Mouse (Mus musculus): ENCODE data around the gene Cyp39a1. TPM values are rescaled to one million over a fixed set of nuclear protein-coding genes. Genes with fewer than 3 reads are reported as not detected.

Cyp39a1 gene
- polyA plus RNA-seq, 1 experiment from 2014 or later, result 19.6 TPM

DNA sequence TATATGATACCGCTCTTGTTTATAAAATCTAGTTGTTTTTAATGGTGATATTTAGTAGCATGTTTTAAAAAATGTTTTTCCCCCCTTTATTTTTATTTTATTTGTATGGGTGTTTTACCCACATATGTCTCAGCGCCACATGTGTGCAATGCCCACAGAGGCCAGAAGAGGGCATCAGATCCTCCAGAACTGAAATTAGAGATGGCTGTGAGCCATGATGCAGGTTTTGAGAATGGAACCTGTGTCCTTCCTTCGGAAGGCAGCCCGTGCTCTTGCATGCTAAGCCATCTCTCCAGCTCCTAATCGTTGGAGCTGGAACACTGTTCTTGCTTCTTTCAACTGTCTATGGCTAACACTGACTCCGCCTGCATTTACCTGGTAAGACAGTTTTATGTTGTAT, 33.8 kb downstream of the Cyp39a1 start:
- H3K27ac ChIP-seq (replicated peaks; ENCODE audit: low read depth, low read length), result no peak overlapping the region
- peak; percentile 23 for DNase-seq (ENCODE audit: low spot score)
- no peak overlapping the region for H3K9ac ChIP-seq (ENCODE audit: low read depth, low read length)
- H3K4me2 ChIP-seq (ENCODE audit: low read depth, low read length), result no peak overlapping the region
- ATAC-seq (ENCODE audit: low read depth), result no peak
- H3K4me1 ChIP-seq (ENCODE audit: control insufficient read depth, insufficient read depth, low read length), result no peaks in the 10 kb centered on the region
- H3K9me3 ChIP-seq (ENCODE audit: control insufficient read depth, low read length), result no peaks in the 10 kb centered on the region
- WGBS, result 71% methylated on average over 6 of the region's 6 CpGs
- H3K4me3 ChIP-seq (ENCODE audit: low read depth, low read length), result no peak overlapping the region
- H3K36me3 ChIP-seq (ENCODE audit: control insufficient read depth, insufficient read depth, low read length), result peaks cover 3% of the 10 kb centered on the region; the same call in 1 of the 2 replicates
- H3K27me3 ChIP-seq (replicated peaks; ENCODE audit: control insufficient read depth, insufficient read depth, low read length), result no peaks in the 10 kb centered on the region

DNA sequence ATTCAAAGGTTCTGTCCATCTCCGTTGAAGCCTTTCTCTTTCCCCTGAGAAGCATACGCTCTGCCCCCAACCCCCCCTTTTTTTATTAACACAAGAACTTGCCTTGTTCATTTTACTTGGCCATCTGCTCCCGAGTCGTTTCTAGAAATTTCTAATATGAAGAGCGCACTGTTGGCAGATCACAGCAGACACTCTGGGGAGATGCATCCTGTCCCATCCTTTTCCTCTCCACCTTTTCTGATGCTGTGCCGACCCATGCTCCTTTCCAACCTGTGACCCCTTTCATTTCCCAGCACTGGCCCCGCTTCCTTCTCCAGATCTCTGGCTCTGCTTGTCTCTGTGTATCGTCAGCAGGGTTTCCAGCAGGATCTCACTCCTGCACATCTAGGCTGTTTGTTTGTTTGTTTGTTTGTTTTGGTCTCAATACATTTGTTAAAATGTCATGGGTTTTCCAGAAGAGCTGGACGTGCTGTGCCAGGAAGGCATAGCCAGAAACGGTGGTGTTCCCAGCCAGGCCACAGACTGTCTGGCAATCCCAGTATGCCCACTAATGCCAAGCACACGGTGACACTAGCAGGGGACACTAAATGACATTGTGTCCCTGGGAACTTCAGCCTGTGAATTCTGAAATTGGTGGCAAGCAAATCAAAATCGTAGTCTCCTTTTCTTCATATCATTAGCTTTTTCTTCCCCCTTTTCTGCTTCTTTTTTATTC, 37.1 kb downstream of the Cyp39a1 start:
- ATAC-seq (ENCODE audit: low read depth), result no peak
- H3K9ac ChIP-seq (ENCODE audit: low read depth, low read length), result no peak overlapping the region
- no peaks in the 10 kb centered on the region for H3K9me3 ChIP-seq (ENCODE audit: control insufficient read depth, low read length)
- H3K4me3 ChIP-seq (ENCODE audit: low read depth, low read length), result no peak overlapping the region
- H3K4me1 ChIP-seq (ENCODE audit: control insufficient read depth, insufficient read depth, low read length), result no peaks in the 10 kb centered on the region
- H3K27me3 ChIP-seq (replicated peaks; ENCODE audit: control insufficient read depth, insufficient read depth, low read length), result no peaks in the 10 kb centered on the region
- no peak for DNase-seq (ENCODE audit: low spot score)
- peaks cover 3% of the 10 kb centered on the region; the same call in 1 of the 2 replicates for H3K36me3 ChIP-seq (ENCODE audit: control insufficient read depth, insufficient read depth, low read length)
- WGBS, result 83% methylated on average over 12 of the region's 12 CpGs
- no peak overlapping the region for H3K27ac ChIP-seq (replicated peaks; ENCODE audit: low read depth, low read length)
- H3K4me2 ChIP-seq (ENCODE audit: low read depth, low read length), result no peak overlapping the region

DNA sequence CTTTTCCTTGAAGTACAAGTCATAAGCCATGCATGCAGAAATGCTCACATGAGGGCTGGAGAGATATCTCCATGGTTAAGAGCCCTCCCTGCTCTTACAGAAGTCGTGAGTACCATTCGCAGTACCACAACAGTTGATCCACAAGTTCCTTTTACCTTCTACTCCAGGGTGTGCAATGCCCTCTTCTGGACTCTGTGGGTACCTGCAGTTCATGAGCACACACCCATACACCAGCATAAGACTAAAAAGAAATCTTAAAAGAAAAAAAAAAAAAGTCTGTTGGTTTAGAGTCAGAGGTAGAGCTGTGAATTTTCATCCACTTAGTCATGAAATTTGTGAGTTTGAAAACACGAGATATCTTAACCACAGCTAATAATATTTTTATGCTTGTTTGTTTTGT, 39.5 kb downstream of the Cyp39a1 start:
- Histone ChIP-seq H3K9me3 (ENCODE audit: control insufficient read depth, low read length) (no peaks in the 10 kb centered on the region), H3K4me1 (ENCODE audit: control insufficient read depth, insufficient read depth, low read length) (no peaks in the 10 kb centered on the region), H3K27ac (replicated peaks; ENCODE audit: low read depth, low read length) (no peak overlapping the region), H3K27me3 (replicated peaks; ENCODE audit: control insufficient read depth, insufficient read depth, low read length) (no peaks in the 10 kb centered on the region), H3K4me2 (ENCODE audit: low read depth, low read length) (no peak overlapping the region), H3K9ac (ENCODE audit: low read depth, low read length) (no peak overlapping the region), H3K4me3 (ENCODE audit: low read depth, low read length) (no peak overlapping the region), H3K36me3 (ENCODE audit: control insufficient read depth, insufficient read depth, low read length) (peaks cover 3% of the 10 kb centered on the region; the same call in 1 of the 2 replicates)
- DNase-seq (ENCODE audit: low spot score) (no peak), ATAC-seq (ENCODE audit: low read depth) (no peak)
- WGBS, result 89% methylated on average over 3 of the region's 3 CpGs

DNA sequence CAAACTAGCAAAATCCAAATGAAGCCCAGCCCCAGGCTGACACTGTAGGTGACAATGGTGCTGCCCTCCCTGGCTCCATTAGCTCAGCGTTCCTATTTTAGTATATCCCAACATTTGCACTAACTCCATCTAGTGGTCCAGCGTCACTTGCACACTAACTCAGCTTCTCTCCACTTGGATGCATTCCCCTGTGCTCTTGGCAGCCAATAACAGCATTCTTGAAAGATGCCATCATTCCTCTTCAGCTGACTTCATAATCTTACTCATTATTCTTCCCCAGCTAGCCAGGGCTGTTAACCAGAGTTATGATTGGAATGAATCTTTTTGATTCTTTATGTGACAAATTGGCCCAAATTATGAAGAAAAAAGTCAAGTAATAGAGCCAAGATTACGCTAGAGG, 40.0 kb downstream of the Cyp39a1 start:
- WGBS, result 78% methylated on average over 3 of the region's 3 CpGs
- Histone ChIP-seq H3K4me3 (ENCODE audit: low read depth, low read length) (no peak overlapping the region), H3K9me3 (ENCODE audit: control insufficient read depth, low read length) (no peaks in the 10 kb centered on the region), H3K4me2 (ENCODE audit: low read depth, low read length) (no peak overlapping the region), H3K27me3 (replicated peaks; ENCODE audit: control insufficient read depth, insufficient read depth, low read length) (no peaks in the 10 kb centered on the region), H3K9ac (ENCODE audit: low read depth, low read length) (no peak overlapping the region), H3K4me1 (ENCODE audit: control insufficient read depth, insufficient read depth, low read length) (no peaks in the 10 kb centered on the region), H3K36me3 (ENCODE audit: control insufficient read depth, insufficient read depth, low read length) (peaks cover 2% of the 10 kb centered on the region; the same call in 1 of the 2 replicates), H3K27ac (replicated peaks; ENCODE audit: low read depth, low read length) (no peak overlapping the region)
- DNase-seq (ENCODE audit: low spot score) (peak; percentile 74), ATAC-seq (ENCODE audit: low read depth) (peak; percentile 60; the same call in 1 of the 2 replicates)

DNA sequence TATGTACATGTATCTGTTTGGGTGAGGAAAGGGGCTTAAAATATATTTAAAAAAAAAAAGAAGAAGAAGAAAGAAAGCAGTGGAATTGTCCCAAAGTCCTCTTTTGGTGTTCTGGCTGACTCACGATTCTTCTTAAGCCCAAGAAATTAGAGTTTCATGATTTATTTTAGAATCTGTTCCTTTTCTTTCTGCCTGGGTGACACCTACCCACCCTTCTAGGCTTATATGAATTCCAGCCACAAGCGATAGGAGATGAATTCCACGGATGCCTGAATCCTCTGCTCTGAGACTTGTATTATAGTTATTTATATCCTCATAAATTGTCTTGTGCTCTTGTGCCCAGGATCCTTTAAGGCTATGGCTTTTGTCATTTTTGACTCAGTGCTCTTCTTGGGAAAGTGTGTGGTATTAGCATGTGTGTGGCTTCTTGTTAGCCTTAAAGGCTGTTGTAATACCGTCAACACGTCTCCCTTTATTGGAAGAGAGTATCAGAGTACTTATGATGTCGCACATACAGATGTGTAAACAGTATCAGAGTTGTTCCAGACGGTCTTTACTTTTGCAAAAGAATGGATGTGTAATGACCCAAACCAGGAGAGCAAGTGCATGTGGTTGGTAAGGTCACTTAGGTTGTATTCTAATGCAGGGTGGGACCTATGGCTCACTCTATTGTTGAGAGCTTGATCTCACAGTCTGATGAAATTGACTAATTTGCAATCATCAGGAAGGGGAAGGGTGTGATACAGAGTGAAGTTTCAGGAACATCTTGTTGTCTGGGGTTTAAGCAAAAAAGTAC, 44.5 kb downstream of the Cyp39a1 start:
- 81% methylated on average over 7 of the region's 7 CpGs for WGBS
- no peak for ATAC-seq (ENCODE audit: low read depth)

DNA sequence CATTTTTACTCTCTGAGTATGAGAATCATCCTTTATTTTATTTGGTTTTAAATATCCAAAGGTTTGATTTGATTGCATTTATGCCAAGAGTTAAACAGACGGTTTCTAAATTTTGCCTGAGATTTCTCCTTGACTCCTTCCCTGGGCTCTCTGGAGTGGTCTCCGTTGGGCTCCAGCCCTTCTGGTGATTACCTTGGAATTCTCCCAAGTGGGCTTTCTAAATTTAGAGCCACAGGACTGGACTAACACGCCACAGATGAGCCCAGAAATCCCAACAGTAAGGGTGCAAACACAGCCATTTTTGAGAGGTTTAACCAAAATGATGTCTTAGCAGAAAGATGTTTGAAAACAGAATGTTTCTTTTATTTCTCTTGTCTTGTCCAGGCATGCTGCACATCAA, 47.0 kb downstream of the Cyp39a1 start:
- ATAC-seq (ENCODE audit: low read depth) (no peak), DNase-seq (ENCODE audit: low spot score) (peak; percentile 59)
- Histone ChIP-seq H3K4me1 (ENCODE audit: control insufficient read depth, insufficient read depth, low read length) (peaks cover 9% of the 10 kb centered on the region), H3K27ac (replicated peaks; ENCODE audit: low read depth, low read length) (peak overlapping the region; percentile 56; the same call in 1 of the 2 replicates), H3K9me3 (ENCODE audit: control insufficient read depth, low read length) (no peaks in the 10 kb centered on the region), H3K27me3 (replicated peaks; ENCODE audit: control insufficient read depth, insufficient read depth, low read length) (no peaks in the 10 kb centered on the region), H3K4me3 (ENCODE audit: low read depth, low read length) (no peak overlapping the region), H3K4me2 (ENCODE audit: low read depth, low read length) (no peak overlapping the region), H3K36me3 (ENCODE audit: control insufficient read depth, insufficient read depth, low read length) (no peaks in the 10 kb centered on the region), H3K9ac (ENCODE audit: low read depth, low read length) (no peak overlapping the region)
- 45% methylated on average over 3 of the region's 3 CpGs for WGBS

More for the DNA sequence above, 44.5 kb downstream of the Cyp39a1 start:
- Histone ChIP-seq H3K4me1 (ENCODE audit: control insufficient read depth, insufficient read depth, low read length) (peaks cover 3% of the 10 kb centered on the region), H3K9ac (ENCODE audit: low read depth, low read length) (no peak overlapping the region), H3K9me3 (ENCODE audit: control insufficient read depth, low read length) (no peaks in the 10 kb centered on the region), H3K4me2 (ENCODE audit: low read depth, low read length) (no peak overlapping the region), H3K27ac (replicated peaks; ENCODE audit: low read depth, low read length) (no peak overlapping the region), H3K27me3 (replicated peaks; ENCODE audit: control insufficient read depth, insufficient read depth, low read length) (no peaks in the 10 kb centered on the region), H3K4me3 (ENCODE audit: low read depth, low read length) (no peak overlapping the region), H3K36me3 (ENCODE audit: control insufficient read depth, insufficient read depth, low read length) (no peaks in the 10 kb centered on the region)
- DNase-seq (ENCODE audit: low spot score), result no peak

DNA sequence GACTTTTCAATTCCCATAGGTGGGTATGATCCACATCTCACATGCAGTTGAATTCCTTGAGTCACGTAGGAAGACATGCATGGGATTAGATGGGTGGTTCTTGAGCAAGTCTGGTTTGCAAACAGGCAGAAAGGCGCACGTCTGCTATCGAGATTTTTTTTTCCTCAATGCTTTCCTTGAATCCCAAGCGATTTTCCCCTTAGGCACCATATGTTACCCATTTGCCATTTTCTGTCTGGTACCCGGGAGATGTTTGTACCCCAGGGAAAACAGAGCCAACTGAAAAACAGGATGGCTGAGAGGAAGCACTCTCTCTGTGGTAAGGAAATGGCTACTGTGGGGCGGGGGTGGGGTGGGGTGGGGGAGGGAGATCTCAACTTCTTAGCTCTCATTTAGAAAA, 49.4 kb downstream of the Cyp39a1 start:
- H3K36me3 ChIP-seq (ENCODE audit: control insufficient read depth, insufficient read depth, low read length), result no peaks in the 10 kb centered on the region
- H3K4me2 ChIP-seq (ENCODE audit: low read depth, low read length), result no peak overlapping the region
- H3K9me3 ChIP-seq (ENCODE audit: control insufficient read depth, low read length), result no peaks in the 10 kb centered on the region
- no peak overlapping the region for H3K9ac ChIP-seq (ENCODE audit: low read depth, low read length)
- ATAC-seq (ENCODE audit: low read depth) (no peak), DNase-seq (ENCODE audit: low spot score) (peak; percentile 41)
- 30% methylated on average over 7 of the region's 7 CpGs for WGBS
- no peak overlapping the region for H3K27ac ChIP-seq (replicated peaks; ENCODE audit: low read depth, low read length)
- H3K27me3 ChIP-seq (replicated peaks; ENCODE audit: control insufficient read depth, insufficient read depth, low read length), result no peaks in the 10 kb centered on the region
- H3K4me3 ChIP-seq (ENCODE audit: low read depth, low read length), result no peak overlapping the region
- peaks cover 9% of the 10 kb centered on the region for H3K4me1 ChIP-seq (ENCODE audit: control insufficient read depth, insufficient read depth, low read length)

DNA sequence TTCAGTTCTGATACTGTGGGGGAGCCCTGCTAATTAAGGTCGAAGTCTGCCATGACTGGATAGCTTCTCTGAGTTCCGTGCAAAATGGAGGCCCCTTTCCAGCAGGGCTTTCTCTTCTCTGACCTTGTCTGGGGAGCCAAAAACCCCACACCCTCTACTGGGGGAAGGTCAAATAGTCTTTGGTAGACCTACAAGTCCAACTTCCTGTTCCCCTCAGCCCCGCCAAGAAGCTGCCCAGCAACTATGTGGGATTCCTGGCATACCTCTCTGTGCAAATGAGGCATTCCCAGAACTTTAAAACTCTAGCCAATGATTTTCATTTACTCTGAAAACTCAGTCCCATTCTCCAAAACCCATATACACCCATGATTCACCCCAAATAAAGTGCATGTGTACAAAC, 52.2 kb downstream of the Cyp39a1 start:
- Histone ChIP-seq H3K9me3 (ENCODE audit: control insufficient read depth, low read length) (no peaks in the 10 kb centered on the region), H3K36me3 (ENCODE audit: control insufficient read depth, insufficient read depth, low read length) (no peaks in the 10 kb centered on the region), H3K27ac (replicated peaks; ENCODE audit: low read depth, low read length) (no peak overlapping the region), H3K27me3 (replicated peaks; ENCODE audit: control insufficient read depth, insufficient read depth, low read length) (no peaks in the 10 kb centered on the region), H3K4me1 (ENCODE audit: control insufficient read depth, insufficient read depth, low read length) (peaks cover 9% of the 10 kb centered on the region), H3K9ac (ENCODE audit: low read depth, low read length) (no peak overlapping the region), H3K4me2 (ENCODE audit: low read depth, low read length) (no peak overlapping the region), H3K4me3 (ENCODE audit: low read depth, low read length) (no peak overlapping the region)
- ATAC-seq (ENCODE audit: low read depth) (no peak), DNase-seq (ENCODE audit: low spot score) (no peak)
- 77% methylated on average over 3 of the region's 3 CpGs for WGBS
